Mouse (Mus musculus) CH12.LX (cell line): Measurements from ENCODE around the gene Nono.

Experiments used
- CTCF ChIP-seq, 2 experiments: IDR thresholded peaks in 1 of 2; conservative IDR thresholded peaks in 1 of 2; 2 replicates each; pipeline ENCODE4 v1.5.1; 2011 to 2012; ENCODE audit warnings: low read depth in 2 of 2, low read length in 2 of 2, improper control_type of control experiment in 1 of 2, inconsistent platforms in 1 of 2, mild to moderate bottlenecking in 1 of 2, moderate library complexity in 1 of 2
- EP300 ChIP-seq: IDR thresholded peaks from 2 replicates; pipeline ENCODE4 v1.6.1; 2011; ENCODE audit warnings: low read length, improper control_type of control experiment
- ETS1 ChIP-seq: conservative IDR thresholded peaks from 2 replicates; pipeline ENCODE4 v1.6.1; 2012; ENCODE audit warnings: low read depth, mild to moderate bottlenecking, inconsistent platforms, low read length, improper control_type of control experiment, moderate library complexity
- IRF4 ChIP-seq: IDR thresholded peaks from 2 replicates; pipeline ENCODE4 v1.6.1; 2014; ENCODE audit warnings: low read depth, mild to moderate bottlenecking, inconsistent platforms, low read length, improper control_type of control experiment
- MAZ ChIP-seq: IDR thresholded peaks from 2 replicates; pipeline ENCODE4 v1.6.1; 2012; ENCODE audit warnings: low read depth, mild to moderate bottlenecking, inconsistent platforms, low read length, improper control_type of control experiment, moderate library complexity
- POLR2A ChIP-seq: IDR thresholded peaks from 2 replicates; pipeline ENCODE4 v1.6.1; 2011; ENCODE audit warnings: low read depth, mild to moderate bottlenecking, improper control_type of control experiment, low read length
- POLR2AphosphoS2 ChIP-seq: IDR thresholded peaks from 2 replicates; pipeline ENCODE4 v1.6.1; 2011; ENCODE audit warnings: low read depth, low read length, improper control_type of control experiment
- SMC3 ChIP-seq: IDR thresholded peaks from 2 replicates; pipeline ENCODE4 v1.6.1; 2011; ENCODE audit warnings: low read depth, low read length, improper control_type of control experiment
- ZNF384 ChIP-seq: IDR thresholded peaks from 2 replicates; pipeline ENCODE4 v1.6.1; 2012; ENCODE audit warnings: low read depth, low read length, improper control_type of control experiment, inconsistent platforms

- TF ChIP-seq CTCF (conservative IDR thresholded peaks at IDR 0.05 in 1 of 2, IDR thresholded peaks at IDR 0.05 in 1 of 2; ENCODE audit: low read depth in 2 of 2, low read length in 2 of 2) = peak in 1 of 2 experiments; percentile 7; a peak in 1 of 4 replicates
- TF ChIP-seq ZNF384 = peak; percentile 91
- TF ChIP-seq MAZ = peak; percentile 94
- no peak for TF ChIP-seq EP300
- 0 out of 2 replicates have a peak, but pooled peaks have one; percentile 23 for TF ChIP-seq ETS1
- TF ChIP-seq SMC3 = no peak
- TF ChIP-seq POLR2A = peak; percentile 71
- TF ChIP-seq POLR2AphosphoS2 = no peak
- TF ChIP-seq IRF4 = peak; percentile 30
Measured at GRCm38 (mm10) chrX:101429142-101429949, at the start of gene Nono.
